Mouse (Mus musculus) spleen, postnatal 4 days (tissue): Measurements from ENCODE around the gene Sorl1.

ENCODE experiments used
- DNase-seq, 2 experiments: peaks; one replicate each; pipeline ENCODE4 v3.0.0; 2022; ENCODE audit warnings: low spot score in 2 of 2

Gene Sorl1

GRCm38 (mm10) chr9:42123713-42124576 lies at the start of gene Sorl1:
Sorl1 (minus strand) TSS chr9:42124297.
- DNase-seq = peak; percentile 74 to 86

- no peak for DNase-seq
Measured at GRCm38 (mm10) chr9:42173781-42174180, 49.7 kb upstream of the Sorl1 start.

- DNase-seq = no peak
Measured at GRCm38 (mm10) chr9:42169491-42169890, 45.4 kb upstream of the Sorl1 start.

GRCm38 (mm10) chr9:42169025-42169424 lies 44.9 kb upstream of the Sorl1 start:
- DNase-seq = no peak

- DNase-seq = no peak
Measured at GRCm38 (mm10) chr9:42164930-42165329, 40.8 kb upstream of the Sorl1 start.

GRCm38 (mm10) chr9:42163011-42163410 lies 38.9 kb upstream of the Sorl1 start:
- no peak for DNase-seq

- DNase-seq = no peak
Measured at GRCm38 (mm10) chr9:42159376-42159775, 35.3 kb upstream of the Sorl1 start.

DNA sequence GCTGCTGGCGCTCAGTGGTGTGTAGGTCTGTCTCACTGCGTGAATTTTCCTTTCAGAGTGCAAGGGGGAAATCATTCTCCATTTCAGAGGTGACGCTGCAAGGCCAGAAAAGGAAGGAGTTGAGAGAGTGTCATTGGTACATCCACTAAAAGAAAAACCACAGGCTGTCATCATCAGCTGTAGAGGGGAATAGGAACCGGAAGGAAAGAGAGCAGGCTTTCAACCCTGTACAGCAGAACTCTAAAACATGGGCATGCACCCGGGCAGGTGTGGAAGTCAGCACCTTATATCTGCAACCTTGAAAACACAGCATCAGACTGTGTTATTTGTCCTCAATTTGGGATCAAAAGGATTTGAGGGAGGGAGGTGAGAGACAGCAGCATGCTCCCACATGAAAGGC lies 34.6 kb upstream of the Sorl1 start:
- DNase-seq = no peak

- DNase-seq = no peak
Measured at GRCm38 (mm10) chr9:42157981-42158380, 33.9 kb upstream of the Sorl1 start.

DNA sequence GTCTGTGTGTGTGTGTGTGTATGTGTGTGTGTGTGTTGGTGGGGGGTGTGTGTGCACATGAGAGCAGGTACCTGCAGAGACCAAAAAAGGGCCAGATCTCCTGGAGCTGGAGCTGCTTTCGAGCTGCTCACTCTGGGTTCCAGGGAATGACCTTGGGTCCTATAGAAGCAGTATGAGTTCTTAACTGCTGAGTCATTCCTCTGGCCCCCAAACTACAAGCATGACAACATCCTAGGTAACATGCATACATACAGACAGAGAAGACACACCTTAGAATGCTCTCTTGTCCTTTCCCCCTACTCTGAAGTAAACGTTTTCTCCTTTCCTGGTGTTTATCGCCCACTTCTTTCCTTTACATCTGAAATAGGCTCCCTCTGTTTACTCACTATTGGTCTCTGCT lies 32.5 kb upstream of the Sorl1 start:
- no peak for DNase-seq

- DNase-seq = no peak
Measured at GRCm38 (mm10) chr9:42154682-42155081, 30.6 kb upstream of the Sorl1 start.

GRCm38 (mm10) chr9:42148816-42149215 lies 24.7 kb upstream of the Sorl1 start:
- DNase-seq = no peak

DNA sequence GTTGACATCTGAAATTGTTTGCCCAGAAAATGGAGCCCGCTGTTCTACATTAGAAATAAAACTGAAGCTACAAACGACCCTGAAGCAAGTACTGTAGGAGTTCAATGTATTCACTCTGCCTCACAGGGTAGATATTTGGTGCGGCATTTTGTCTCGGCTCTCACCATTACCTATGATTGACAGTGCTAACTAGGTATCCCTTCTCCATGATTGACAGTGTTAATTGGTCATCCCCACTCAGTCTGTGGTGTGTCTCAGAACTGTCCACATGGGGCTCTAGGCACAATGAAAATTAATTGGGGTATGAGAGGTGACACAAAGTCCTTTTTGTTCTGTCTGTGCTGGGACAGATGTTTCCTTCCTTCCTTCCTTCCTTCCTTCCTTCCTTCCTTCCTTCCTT lies 23.9 kb upstream of the Sorl1 start:
- DNase-seq = no peak

DNA sequence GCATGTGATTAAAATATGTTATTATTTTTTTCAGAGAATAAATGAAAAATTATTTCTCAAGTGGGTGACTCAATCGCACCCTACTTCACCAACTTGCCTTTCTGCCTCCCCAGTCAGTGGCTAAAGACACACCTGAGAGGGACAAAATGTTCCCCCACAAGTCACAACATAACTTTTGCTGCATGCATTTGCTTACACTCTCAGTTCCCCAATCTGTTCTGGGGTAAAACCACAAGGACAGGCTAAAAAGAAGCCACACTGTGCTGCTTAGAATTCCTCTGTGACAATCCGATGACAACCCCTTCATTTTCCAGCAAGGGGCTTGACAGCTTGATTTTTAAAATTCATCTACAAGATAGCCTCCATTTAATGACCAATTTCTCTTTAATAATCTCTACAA lies 22.4 kb upstream of the Sorl1 start:
- no peak for DNase-seq

DNA sequence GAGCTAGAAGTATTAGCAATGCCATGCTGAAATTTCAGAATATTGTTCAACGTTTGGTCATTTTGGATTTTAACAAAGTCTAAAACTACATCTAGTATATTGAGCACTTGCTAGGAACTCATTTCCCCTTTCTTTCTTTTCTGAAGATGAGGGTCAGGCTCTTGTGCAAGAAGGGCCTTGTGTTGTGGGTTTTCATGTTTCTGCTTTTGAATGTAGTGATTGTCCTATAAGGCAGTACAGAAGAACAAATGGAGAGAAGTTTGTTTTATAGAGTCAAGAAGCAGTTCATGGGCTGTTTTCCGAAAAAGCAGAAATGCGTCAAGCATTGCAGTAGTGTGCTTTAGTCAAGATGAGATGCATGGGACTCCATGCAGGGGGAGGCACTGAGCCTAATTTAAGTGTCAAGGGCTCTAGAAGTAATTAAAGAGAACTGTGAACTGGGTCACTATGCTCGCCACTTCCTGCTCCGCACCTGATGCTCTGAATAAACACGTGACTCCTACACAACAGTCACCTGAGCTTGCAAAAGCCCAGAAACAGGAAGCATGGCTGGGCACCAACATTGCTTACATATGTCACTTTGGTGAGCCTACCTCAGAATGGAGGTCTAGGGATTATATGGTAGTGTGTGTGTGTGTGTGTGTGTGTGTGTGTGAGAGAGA lies 17.6 kb upstream of the Sorl1 start:
- DNase-seq = peak in 1 of 2 experiments; percentile 34

DNA sequence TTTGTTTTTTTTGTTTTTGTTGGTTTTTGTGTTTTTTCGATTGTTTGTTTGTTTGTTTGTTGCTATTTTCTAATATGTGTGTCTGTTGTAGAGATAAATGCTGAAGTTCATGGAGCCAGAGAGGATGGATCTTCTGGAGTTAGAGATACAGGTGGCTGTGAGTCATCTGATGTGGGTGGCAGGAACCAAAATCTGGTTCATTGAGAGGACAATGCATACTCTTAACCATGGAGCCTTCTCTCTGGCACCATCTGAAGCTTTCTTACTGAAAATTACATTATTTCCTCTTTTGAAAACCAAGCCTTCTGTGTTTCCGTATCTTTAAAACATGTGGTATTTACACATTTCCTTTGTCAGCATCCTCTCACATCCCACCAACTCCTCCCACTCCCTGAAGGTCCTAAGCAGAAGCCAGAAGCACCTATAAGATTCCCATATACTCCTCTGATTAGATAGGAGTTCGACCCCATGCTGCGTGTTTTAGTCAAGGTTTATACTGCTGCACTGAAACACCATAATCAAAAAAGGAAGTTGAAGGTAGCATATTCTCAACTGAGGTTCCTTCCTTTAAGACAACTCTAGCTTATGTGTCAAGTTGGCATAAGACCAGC lies 14.3 kb upstream of the Sorl1 start:
- no peak for DNase-seq

DNA sequence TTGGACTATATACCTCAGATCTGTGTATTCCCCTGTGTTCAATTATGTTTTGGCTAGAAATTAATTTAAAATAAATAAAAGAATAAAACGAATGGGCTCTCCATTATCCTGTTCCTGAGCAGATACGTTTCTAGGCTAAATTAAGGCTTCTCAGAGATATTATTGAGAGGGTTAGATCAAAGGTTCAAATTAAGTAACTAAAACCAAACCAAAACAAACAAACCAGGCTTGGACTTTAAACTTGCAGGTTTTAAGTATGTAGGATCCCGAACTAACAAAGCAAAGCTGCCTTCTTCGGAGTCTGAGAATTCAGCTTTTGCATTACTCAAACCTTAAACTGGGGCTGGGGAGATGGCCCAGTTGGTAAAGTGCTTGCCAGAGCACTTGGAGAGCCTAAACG lies 13.5 kb upstream of the Sorl1 start:
- DNase-seq = no peak

- DNase-seq = no peak
Measured at GRCm38 (mm10) chr9:42130793-42131760, 7.0 kb upstream of the Sorl1 start.

- DNase-seq = no peak
Measured at GRCm38 (mm10) chr9:42127983-42128382, 3.9 kb upstream of the Sorl1 start.

DNA sequence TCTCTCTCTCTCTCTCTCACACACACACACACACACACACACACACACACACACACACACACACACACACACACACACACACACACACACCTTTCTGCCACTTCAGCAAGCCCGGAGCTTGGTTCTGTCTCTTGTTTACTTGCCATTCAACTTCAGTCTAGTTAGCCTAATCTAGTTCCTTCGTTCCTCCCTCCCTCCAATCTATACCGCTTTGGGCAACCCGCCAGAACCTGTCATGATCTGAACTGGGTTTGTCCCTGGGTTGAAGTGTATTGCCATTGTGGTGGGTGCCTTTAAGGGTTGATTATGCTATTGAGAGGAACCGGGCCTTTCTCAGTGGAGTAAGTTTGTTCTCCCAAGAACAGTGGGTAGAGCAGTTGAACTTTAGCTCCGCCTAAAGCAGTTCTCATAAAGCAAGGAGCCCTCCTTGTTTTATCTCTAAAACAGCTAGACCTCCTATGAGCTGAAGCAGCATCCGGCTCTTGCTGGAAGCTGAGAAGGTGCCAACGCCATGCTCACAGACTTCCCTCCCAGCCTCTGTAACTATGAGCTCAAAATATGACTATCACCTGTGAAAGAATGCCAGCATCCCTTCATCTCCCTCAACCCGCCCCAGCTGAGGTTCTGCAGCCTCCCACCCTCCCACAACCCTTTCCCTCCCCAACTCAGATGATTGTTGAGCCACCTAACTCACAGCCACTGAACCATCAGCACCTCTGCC lies 1.3 kb upstream of the Sorl1 start:
- no peak for DNase-seq

- DNase-seq = no peak
Measured at GRCm38 (mm10) chr9:42123204-42123603, 893 bp downstream of the Sorl1 start.
